In genomic region chr12:51939848-51940247, GRCm38 (mm10) we compare ENCODE assay signal across 24 mouse cellular contexts. TPM values are rescaled to one million over a fixed set of nuclear protein-coding genes. Genes with fewer than 3 reads are reported as not detected.
DNase-seq lines count a peak whose midpoint lies in the region; ATAC-seq and TF ChIP-seq lines count a peak whose summit lies in the region.
"Had no signal": no experiment of that assay in that cellular context is flagged by ENCODE, and none has a peak within 500 bp of the region (broad histone marks: within the 10 kb centered on the region; RNA-seq: fewer than 3 reads in every experiment).

No protein-coding gene starts in this region.

- H3K4me3 ChIP-seq in lung, embryonic 14.5 days (ENCODE audit: low read depth, low read length): no peak overlapping the region
- H3K4me3 ChIP-seq in lung, postnatal 0 days (ENCODE audit: low read depth, low read length): no peak overlapping the region
- H3K4me3 ChIP-seq: embryonic facial prominence, embryonic 10.5 days; embryonic facial prominence, embryonic 12.5 days; forebrain, embryonic 13.5 days; forebrain, embryonic 15.5 days had no signal

- 69% methylated on average over 4 of the region's 4 CpGs for WGBS in lung, embryonic 14.5 days
- 55% methylated on average over 4 of the region's 4 CpGs for WGBS in lung, postnatal 0 days

- H3K27ac ChIP-seq in lung, embryonic 14.5 days (ENCODE audit: low read depth): no peak overlapping the region
- H3K27ac ChIP-seq in lung, postnatal 0 days (ENCODE audit: low read length): no peak overlapping the region; the same call in 1 of the 2 replicates
- H3K27ac ChIP-seq: embryonic facial prominence, embryonic 10.5 days; embryonic facial prominence, embryonic 12.5 days; forebrain, embryonic 13.5 days; forebrain, embryonic 15.5 days had no signal

- H3K9ac ChIP-seq in lung, embryonic 14.5 days: no peak overlapping the region
- no peak overlapping the region for H3K9ac ChIP-seq in lung, postnatal 0 days (replicated peaks; ENCODE audit: low read depth)
- H3K9ac ChIP-seq: embryonic facial prominence, embryonic 12.5 days; forebrain, embryonic 13.5 days; forebrain, embryonic 15.5 days; forebrain, postnatal 0 days had no signal

- H3K4me1 ChIP-seq in lung, embryonic 14.5 days (ENCODE audit: insufficient read depth): no peaks in the 10 kb centered on the region
- H3K4me1 ChIP-seq in lung, postnatal 0 days (ENCODE audit: insufficient read depth, low read depth, low read length): no peaks in the 10 kb centered on the region
- H3K4me1 ChIP-seq: embryonic facial prominence, embryonic 10.5 days; embryonic facial prominence, embryonic 12.5 days; forebrain, embryonic 13.5 days; forebrain, embryonic 15.5 days had no signal

- H3K4me2 ChIP-seq in lung, embryonic 14.5 days: no peak overlapping the region
- H3K4me2 ChIP-seq in lung, postnatal 0 days (replicated peaks; ENCODE audit: low read depth, low read length): peak overlapping the region; percentile 5; the same call in 1 of the 2 replicates
- H3K4me2 ChIP-seq: embryonic facial prominence, embryonic 12.5 days; forebrain, embryonic 13.5 days; forebrain, embryonic 15.5 days had no signal

- peak; percentile 10 for DNase-seq in lung, embryonic 14.5 days
- no peak for DNase-seq in lung, postnatal 4 days
- DNase-seq in lung, postnatal 0 days (ENCODE audit: low spot score): peak; percentile 56
- DNase-seq in lung, postnatal 25 days (ENCODE audit: low spot score): no peak
- no peak for DNase-seq in left cerebral cortex, postnatal 36 days (ENCODE audit: low spot score in 2 of 2)
- DNase-seq: adrenal gland, adult 8-10 months; adrenal gland, postnatal 14 days; adrenal gland, postnatal 36 days; B cell, adult 2 months; cerebellum, adult 11-12 months; cerebellum, adult 2 months; cerebellum, adult 9-10 months; cerebellum, postnatal 10 days; cerebellum, postnatal 25 days; forebrain, postnatal 0 days had no signal

- intact Hi-C loops in left cerebral cortex, postnatal 36 days (cut with DNase I): no loop called here

- TF ChIP-seq CTCF in lung, embryonic 14.5 days (IDR thresholded peaks at IDR 0.05; ENCODE audit: low read depth): no peak
- no peak for TF ChIP-seq CTCF in lung, postnatal 0 days (IDR thresholded peaks at IDR 0.05)

- peaks cover 30% of the 10 kb centered on the region for H3K36me3 ChIP-seq in lung, embryonic 14.5 days (ENCODE audit: insufficient read depth)
- H3K36me3 ChIP-seq in lung, postnatal 0 days (ENCODE audit: insufficient read depth, low read length): peaks cover 3% of the 10 kb centered on the region; the same call in 1 of the 2 replicates

- H3K27me3 ChIP-seq in lung, embryonic 14.5 days (ENCODE audit: insufficient read depth, low read length): no peaks in the 10 kb centered on the region
- H3K27me3 ChIP-seq in lung, postnatal 0 days (replicated peaks; ENCODE audit: insufficient read depth, low read length): no peaks in the 10 kb centered on the region
- H3K27me3 ChIP-seq: CH12.LX; embryonic facial prominence, embryonic 12.5 days; forebrain, embryonic 13.5 days; forebrain, embryonic 15.5 days; Patski had no signal

- no peaks in the 10 kb centered on the region for H3K9me3 ChIP-seq in lung, embryonic 14.5 days (ENCODE audit: low read depth, low read length)
- no peaks in the 10 kb centered on the region for H3K9me3 ChIP-seq in lung, postnatal 0 days (ENCODE audit: low read length)
- H3K9me3 ChIP-seq: embryonic facial prominence, embryonic 10.5 days; embryonic facial prominence, embryonic 12.5 days; forebrain, embryonic 13.5 days; forebrain, embryonic 15.5 days; G1E had no signal

- TF ChIP-seq EP300 in lung, postnatal 0 days (IDR thresholded peaks at IDR 0.05): no peak

- ATAC-seq in lung, embryonic 14.5 days (ENCODE audit: insufficient read depth): no peak
- ATAC-seq in lung, postnatal 0 days: peak; percentile 75
- ATAC-seq: activated CD4-positive, CD25-positive, alpha-beta regulatory T cell, adult 4 months; CD4-positive, CD25-positive, alpha-beta regulatory T cell, adult 4 months; forebrain, embryonic 13.5 days; forebrain, embryonic 15.5 days; forebrain, postnatal 0 days; Patski had no signal

RNA-seq across cellular contexts. Expression of gene Heatr5a, which starts 31.3 kb away (rescaled TPM):
- 18.2 and 19.2 TPM in 2 replicates for polyA plus RNA-seq in lung, embryonic 14.5 days (2014; fragmentation: Nextera tagmentation; extraction: Ambion mirVana)
- 5.0 and 5.4 TPM in 2 replicates for polyA plus RNA-seq in lung, postnatal 0 days (2015; fragmentation: Nextera tagmentation; extraction: Ambion mirVana)
- 1 to 10 TPM; 5.5 to 8.4 TPM for total RNA-seq in left cerebral cortex, postnatal 36 days (2021)

Comparison
In these comparisons a context has a peak if more than half of its experiments do, and no peak if none do; other contexts are left out.
1. DNase-seq: peak in lung, embryonic 14.5 days (single experiment) and lung, postnatal 0 days (single experiment); none in lung, postnatal 4 days (0 of 2), lung, postnatal 25 days (single experiment) and left cerebral cortex, postnatal 36 days (0 of 2).